Mouse (Mus musculus) C2C12 (cell line): ENCODE results near the gene Tpm1.

ENCODE experiments used
- CEBPB ChIP-seq: IDR thresholded peaks from one replicate; pipeline ENCODE4 v1.6.1; 2011; ENCODE audit warnings: low read depth, mild to moderate bottlenecking, control low read depth, moderate library complexity
- CTCF ChIP-seq: IDR thresholded peaks from one replicate; pipeline ENCODE4 v1.5.1; 2011; ENCODE audit not compliant: control insufficient read depth, insufficient read depth, insufficient read length
- MYOD1 ChIP-seq: IDR thresholded peaks from one replicate; pipeline ENCODE4 v1.6.1; 2011; ENCODE audit warnings: low read depth; ENCODE audit not compliant: control insufficient read depth, insufficient read length
- MYOG ChIP-seq: IDR thresholded peaks from one replicate; pipeline ENCODE4 v1.6.1; 2011; ENCODE audit not compliant: control insufficient read depth, insufficient read length; ENCODE audit errors: extremely low read depth
- USF1 ChIP-seq: IDR thresholded peaks from one replicate; pipeline ENCODE4 v1.6.1; 2011; ENCODE audit warnings: low read depth, mild to moderate bottlenecking, control low read depth, moderate library complexity

- TF ChIP-seq CTCF (no peak), MYOD1 (no peak), USF1 (no peak), MYOG (no peak), CEBPB (no peak)
Measured at GRCm38 (mm10) chr9:67026890-67027289, 22.3 kb downstream of the Tpm1 start.
